Mouse (Mus musculus) layer of hippocampus, postnatal 36 days (tissue): ENCODE measurements at regions not wholly inside any gene's neighbourhood (a gene's known extent, or its start where the extent isn't known, plus 50 kb on each side); places are given as distances from the start of the nearest gene placed in this dataset.
A peak's percentile ranks its signal among the peaks of the same experiment; 100 is the strongest.

Experiments
- DNase-seq, 2 experiments: peaks; one replicate each; pipeline ENCODE4 v3.0.0; 2022

DNA sequence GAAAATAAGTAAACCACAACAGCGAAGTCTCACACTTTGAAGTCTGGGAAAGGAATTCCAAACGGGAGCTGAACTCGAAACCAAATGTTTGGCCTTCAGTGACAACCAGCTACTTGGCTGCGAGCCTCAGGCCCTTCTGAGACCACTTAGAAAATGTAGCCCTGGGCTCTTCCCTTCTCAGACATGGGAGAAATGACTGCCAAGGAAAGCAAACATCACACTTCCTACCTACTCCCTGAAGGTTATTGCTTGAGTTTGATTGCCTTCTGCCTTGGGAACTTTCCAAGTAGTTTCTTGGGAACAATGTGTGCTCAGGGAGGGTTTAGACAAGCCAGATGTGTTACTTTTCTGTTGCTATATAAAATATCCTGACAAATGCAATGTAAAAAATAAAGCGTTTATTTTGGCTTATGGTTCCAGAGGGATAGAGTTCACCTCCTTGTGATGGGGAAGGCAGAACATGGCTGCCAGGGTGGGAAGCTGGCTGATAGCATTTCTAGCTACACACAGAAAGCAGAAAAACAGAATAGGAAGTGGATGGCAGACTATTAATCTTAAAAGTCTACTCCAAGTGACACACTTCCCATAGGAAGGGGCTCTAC is 194.8 kb upstream of the Rack1 start:
- DNase-seq: no peak

DNA sequence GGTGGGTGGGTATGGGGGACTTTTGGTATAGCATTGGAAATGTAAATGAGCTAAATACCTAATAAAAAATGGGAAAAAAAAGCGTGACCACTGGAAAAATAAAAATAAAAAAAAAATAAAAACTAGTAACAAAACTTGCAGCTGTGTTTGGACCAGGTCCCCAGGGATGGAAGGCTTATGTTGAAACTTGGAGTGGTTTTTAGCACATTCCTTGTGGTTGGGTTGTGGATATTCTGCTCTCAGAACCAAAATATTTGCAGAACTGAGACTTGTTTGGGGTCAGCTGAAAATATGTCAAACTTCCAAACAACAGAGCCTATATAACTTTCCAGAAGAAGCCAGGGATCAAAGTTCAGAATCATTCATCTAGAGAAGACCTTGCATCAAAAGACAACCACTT is 199.0 kb upstream of the Rack1 start:
- DNase-seq: no peak

DNA sequence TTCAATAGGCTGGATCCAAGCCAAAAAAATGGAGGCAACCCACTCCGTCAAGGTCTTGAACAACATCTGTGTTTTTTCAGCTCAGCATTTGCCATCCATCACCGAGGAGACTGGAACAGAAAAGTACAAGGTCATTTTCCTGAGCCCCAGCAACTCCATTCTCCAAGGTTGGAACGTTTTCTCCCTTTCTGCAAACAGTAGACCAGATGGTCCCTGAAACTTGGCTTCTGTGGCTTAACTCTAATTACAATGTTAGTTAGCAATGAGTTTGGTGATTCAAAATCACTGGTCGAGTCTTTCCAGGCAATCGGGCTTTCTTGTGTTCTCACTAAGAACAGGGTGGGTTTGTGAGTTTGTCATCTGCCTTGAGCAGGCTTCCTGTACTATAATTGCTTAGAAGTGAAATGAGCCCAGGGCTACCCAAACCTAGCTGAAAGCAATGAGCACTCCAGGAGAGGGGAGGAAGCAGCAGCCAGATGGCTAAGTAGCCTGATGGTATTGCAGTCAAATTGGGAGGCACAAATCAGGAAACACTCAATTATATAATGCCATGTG is 200.5 kb upstream of the Rack1 start:
- peak; percentile 20 to 30 for DNase-seq

DNA sequence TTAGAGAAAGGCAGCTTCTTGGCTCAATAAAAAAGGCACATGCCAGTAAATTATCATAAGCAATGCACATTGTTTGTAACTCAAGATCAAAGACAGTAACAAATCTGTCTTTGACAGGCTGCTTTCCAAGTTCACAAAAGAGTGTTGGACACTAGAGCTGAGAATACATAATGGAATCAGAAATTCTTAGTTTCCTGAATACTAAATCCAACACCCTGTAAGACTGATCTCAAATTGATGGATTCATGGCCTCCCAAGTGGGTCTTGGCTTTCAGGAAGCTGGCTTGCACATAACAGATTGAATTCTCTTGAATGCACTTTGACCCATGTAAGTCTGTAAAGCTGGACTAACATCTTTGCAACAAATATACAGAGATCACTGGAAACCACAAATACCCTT is 201.1 kb upstream of the Rack1 start:
- no peak for DNase-seq

DNA sequence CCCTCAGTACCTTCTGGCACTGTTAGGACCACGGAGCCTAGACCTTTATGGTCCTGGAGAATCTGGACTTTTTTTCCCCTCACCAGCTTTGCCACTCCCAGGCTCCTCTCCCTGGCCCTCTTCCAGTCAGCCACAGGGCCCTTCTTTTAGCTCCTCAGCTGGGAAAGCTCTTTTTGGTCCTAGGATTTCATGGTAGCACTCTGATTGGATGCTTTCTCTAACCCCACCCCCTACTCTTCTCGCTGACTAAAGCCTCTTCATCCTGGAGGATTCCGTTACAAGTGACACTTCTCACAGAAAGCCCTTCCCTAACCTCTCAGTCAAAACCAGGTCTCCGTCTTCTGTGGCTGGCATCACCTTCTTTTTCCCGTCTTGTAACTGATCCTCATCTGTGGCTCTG is 205.7 kb upstream of the Rack1 start:
- no peak for DNase-seq

DNA sequence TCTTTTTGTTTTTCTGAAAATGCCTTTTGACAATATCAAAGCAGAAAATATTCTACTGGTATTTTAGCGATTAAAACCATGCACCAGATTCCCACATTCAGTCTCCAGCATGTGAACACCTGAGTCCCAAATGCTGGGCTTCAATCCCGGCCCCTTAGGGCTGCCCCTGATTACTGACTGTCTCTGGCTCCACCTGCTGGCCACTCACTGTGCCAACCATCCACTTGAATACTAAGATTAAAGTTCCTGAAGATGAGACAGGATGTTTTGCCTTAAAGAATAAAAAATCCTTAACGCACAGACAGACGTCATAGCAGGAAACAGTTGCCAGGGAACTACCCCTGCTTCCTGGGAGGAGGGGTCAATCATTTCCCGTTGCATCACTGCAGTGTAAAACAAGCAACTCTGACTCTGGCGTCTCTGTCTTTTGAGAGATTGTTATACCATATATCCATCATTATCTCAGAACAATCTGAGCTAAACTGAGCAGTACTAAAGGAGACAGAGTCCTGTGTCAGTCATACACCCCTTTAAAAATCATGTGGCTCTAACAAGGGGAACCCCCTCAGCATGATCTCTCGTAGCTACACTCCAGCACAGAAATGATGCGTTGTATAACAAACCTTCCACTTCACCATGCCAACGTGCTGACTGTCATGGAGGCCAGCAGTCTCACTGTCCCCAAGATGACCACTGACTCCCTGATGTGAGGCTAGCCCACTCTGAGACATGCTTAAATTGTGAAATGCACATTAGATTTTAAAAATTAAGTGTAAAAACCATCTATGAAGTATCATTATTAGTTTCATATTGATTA is 211.1 kb upstream of the Rack1 start:
- DNase-seq: peak; percentile 50 to 53

DNA sequence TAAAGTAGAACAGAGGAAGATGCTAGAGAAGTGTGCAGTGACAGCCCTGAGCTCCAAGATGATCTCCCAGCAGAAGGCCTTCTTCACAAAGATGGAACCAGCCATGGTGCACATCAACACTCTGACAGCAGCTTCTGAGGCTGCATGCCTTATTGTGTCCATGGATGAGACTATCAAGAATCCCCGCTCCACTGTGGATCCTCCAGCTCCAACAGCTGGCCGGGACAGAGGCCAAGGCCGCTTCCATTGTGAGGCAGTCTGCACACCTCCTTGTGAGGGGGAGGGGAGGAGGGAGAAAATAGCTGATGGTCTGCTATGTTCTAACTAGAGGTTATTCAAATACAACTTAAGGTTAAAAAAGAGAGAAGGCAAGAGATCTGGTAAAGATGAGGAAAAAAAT is 231.4 kb upstream of the Rack1 start:
- DNase-seq: no peak

DNA sequence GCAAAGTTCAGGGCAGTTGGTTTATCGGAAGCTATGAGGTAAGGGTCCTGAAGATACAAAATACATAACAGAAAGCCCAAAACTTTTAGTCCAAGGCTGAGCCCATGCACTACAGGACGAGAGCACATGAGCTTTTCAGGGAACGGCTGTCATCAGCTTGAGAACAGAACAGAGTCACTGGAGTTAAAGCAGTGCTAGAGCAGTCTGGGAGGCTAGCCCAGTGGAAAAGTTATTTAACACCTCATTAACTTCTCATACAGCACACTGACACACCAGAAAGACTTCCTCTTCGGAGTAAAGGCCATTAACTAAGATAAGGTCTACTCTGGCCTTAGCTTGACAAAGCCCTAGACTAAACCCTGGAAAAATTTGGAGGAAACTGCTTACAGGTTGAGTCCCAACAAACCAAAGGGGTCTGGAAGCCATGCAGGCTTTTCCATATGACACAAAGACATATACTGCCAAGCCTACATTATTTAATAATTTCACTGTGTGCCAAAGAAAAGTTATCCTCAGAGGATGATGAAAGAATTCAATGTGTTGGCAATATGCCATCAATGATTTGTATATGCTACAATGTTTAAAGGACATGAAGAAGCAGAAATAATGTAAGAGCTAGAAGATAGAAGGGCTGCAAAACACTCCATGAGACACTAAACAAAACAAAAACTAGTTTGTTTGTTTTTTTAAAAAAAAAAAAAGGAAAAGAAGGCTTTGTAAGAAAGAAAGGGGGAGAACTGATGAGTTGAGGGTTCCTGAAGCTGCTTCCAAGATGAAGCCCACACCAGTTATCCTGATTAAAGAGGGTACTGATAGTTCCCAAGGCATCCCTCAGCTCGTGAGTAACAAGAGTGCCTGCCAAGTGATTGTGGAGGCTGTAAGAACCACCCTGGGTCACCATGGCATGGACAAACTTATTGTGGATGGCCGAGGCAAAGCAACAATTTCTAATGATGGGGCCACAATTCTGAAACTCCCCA is 232.3 kb upstream of the Rack1 start:
- DNase-seq: no peak

DNA sequence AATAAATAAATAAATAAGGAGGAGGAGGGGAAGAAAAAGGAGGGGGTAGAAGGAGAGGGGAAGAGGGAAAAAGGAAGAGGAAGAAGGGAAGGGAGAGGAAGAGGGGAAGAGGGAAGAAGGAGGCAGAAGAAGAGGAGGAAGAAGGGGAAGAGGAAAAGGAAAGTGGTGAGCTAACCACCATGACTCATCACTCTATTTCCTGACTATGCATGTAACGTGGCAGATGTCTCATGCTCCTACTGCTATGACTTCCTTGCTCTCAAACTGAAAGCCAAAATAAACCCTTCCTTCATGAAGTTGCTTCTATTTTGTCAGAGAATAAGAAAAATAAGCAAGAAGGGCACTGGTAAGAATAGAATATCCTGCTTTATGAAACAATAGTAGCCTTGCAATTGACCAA is 242.1 kb upstream of the Rack1 start:
- DNase-seq: no peak

DNA sequence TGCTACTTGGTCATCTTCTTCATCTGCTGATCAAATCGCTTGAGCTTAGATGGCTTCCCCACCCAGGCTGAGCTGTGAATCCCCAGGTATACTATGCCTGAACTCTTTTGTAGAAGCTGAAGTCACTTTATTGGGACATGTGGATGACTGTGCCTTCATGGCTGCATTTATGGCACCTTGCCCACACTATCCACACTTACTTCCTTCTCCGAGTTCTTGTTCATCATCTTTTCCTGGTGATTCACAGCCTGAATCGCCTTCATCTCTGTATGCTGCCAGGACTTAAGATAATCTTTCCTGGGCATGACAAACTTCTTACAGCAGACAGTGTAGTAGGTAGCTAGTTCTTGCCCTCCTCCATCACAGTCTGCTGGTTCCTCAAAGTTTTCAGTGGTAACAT is 248.1 kb upstream of the Rack1 start:
- no peak for DNase-seq

DNA sequence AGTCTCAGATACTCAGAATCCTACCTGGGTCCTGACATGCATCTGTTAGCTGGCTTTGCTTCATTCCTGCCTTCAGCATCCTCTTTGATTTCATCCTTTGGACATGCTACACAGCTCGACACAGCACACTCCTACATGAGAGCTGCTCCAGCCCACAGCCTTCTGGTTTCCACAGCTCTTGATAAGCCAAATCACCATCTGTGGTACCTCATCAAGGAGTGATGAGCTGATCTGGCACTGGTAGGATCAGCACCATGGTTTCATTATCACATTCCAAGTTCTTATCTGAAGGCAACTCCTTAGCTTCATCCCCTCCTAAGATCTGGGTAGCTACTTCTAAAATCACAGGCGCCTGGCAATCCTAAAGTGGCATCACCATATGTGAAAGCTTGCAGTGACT is 248.9 kb upstream of the Rack1 start:
- DNase-seq: peak; percentile 32 to 42

DNA sequence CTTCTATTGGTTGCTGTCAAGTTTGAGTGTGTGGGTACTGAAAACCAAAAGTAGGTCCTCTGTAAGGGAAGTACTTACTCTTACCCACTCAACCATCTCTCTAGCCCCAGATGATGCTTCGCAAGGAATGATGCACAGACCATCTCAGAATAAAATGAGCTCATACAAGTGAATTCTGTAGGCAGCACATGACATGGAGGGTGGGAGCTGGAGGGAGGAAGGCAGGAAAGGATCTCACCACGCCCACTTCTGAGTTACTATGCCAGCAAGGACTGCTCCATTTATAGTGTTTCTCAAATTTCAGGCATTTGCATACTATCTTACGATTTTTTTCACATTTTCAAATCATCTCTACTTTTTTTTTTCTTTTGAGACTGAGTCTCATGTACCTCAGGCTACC is 273.8 kb upstream of the Rack1 start:
- no peak for DNase-seq

DNA sequence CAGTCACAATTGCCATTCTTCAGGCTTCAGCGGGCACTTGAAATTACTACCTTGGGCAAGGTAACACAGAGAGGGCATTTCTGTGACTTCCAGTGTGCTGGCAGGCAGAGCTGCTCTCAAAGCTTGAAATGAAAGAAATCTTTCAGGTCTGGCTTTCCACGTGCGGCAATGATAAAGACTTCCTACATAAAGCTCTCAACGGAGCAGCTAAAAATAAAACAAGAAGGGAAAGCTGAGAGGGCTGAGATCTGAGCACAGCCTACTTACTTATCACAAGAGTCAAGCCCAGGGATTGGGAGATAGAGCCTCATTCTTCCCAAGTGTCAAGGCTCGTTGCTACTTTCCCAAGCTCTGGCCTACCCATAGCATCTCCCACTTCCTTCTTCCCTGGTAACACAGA is 274.6 kb upstream of the Rack1 start:
- DNase-seq: no peak

DNA sequence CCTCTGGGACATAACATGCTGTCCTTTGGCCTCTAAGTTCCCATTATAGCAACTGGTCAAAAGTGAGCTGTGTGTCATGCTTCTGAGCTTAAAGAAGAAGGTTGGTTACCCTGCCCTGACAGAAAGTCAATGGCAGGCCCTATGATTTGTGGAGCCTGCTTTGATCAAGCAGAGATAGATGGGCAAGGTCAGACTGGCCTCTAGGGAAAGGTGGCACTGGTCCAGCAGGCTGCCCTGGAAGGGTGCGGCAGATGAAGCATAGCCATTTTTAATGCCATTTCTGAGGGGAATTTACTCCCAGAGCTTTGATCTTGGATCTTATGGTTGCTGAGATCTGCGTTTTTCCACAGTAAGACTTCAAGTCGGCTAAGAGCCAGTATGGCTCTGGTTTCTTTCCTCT is 293.2 kb upstream of the Rack1 start:
- DNase-seq: no peak

DNA sequence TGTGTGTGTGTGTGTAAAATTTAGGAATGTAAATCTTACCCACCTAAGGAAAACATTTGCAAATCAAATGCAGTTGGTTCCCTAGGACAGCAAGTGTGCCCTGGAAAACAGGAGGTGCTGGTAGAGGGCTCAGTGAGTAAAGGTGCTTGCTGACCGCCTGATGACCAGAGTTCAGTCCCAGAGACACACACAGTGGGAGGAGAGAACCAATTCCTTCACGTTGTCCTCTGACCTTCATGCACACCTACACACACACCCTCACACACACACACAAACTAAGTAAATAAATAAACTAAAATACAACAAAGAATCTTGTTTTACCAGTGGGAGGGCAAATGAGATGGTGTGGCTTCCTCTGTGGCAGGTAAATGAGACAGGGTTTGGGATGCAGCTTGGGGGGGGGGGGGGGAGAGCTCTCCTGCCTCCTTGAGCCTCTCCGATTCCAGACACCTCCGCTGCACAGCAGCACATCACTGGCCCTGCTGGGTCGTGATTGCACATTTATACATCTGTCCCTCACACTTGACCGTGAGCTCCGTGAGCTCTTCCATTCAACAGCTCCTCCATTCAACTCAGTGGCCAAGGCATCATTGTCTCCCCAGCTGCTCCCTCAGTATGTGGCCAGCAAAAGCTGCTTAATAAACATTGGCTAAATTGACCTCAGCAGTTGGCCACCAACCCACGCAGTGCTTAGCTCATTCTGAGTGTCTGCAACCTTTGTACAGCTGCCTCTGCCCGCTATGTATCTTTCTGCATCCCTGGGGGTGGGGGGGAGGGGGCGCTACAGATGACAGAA is 297.9 kb upstream of the Rack1 start:
- DNase-seq: no peak

DNA sequence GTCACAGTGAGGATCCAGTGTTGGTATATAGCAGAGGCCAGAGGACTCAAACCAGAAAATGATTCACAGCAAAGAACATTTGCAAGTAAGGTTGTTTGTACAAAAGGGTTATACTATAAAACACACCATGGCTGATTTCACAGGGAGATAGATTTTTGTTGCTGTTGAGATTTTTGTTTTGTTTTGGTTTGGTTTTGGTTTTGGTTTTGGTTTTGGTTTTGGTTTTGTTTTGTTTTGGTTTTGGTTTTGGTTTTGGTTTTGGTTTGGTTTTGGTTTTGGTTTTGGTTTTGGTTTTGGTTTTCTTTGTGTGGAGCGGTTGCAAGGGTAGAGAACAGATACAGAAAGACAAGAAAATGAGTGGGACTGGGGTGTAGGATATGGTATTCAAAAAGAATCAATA is 301.1 kb upstream of the Rack1 start:
- DNase-seq: no peak

DNA sequence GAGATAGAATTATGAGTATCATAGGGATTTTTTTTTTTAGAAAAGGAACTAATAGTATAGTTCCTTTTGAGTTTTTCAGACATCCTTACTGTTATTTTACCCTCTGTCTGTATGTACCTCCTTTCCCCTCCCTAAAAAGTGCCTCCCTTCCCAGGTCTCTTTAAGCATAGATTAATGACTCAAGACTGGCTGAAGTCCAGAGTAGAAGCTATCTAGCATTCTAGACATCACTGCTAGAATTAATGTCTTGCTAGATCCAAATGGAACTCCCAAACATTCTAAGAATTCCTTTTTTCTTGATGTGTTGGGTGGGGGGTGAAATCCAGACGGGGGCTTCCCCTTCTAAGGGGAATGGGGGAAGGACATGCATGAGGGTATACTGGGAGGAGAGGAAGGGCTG is 311.8 kb upstream of the Rack1 start:
- DNase-seq: no peak

DNA sequence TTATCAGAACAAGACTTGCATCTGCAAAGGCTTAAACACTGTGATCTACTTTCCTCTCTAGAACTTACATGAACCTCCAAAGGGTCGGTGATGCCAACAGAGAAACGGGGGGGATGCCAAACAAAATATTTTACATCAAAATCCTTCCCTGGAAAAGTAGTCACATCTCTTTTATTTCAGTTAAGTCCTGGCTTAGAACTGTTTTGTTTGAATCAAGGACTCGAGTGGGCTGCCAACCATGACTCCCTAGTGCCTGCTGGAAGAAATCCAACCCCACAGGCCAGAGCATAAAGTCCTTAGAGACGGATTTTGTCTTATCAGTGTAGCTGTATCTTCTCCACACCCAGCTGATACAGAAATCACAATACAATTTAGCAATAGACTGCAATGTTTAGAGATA is 336.1 kb upstream of the Rack1 start:
- DNase-seq: no peak

DNA sequence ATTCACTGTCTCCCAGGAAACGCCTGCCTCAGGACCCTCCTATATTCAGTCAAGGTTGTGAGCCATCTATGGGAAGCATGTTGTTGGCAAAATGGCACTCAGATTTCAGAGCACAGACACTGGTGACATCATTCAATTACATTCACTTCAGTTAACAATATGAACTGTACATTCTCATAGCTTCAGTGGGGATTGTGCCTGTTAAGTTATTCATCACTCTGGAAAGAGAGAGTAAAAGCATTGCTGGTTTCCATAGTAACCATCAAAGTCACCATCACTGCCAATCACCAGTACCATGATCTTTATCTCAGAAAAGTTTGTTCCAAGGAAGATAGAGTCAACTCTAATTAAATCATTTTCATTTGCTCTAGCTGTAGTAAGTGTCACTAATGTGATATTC is 350.2 kb upstream of the Rack1 start:
- DNase-seq: no peak

DNA sequence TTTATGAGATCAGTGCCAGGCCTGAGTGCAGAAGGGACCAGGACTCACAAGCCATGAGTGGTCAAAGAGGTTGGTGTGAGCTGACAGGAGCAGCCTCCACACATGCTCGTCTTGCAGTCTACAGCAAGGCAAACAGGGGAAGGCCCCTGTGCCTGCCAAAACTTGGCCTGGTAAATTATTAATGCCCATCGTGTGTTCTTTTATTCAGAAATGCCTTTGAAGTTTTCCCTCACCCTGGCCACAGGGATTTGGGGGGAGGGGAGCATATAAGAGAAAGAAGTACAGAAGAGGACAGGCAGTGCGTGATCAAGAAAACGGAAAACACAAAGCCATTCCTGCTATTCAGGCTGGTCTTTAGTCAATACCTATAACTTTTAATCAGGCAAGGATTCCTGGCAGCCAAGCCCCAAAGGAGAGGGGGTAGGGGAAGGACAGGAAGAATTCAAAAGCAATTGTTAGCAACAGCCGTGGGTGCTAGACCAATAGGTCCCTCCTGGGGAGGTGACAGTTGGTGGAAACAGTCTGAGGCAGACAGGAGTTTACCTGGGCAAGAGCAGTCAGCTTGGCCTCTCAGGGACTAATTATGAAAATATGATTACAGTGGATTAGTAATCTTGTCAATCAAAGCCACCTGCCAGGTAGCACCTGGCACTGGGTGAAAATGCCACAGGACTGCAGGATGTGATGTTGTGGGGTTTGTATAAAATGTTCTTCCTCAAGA is 357.4 kb upstream of the Rack1 start:
- DNase-seq: no peak

DNA sequence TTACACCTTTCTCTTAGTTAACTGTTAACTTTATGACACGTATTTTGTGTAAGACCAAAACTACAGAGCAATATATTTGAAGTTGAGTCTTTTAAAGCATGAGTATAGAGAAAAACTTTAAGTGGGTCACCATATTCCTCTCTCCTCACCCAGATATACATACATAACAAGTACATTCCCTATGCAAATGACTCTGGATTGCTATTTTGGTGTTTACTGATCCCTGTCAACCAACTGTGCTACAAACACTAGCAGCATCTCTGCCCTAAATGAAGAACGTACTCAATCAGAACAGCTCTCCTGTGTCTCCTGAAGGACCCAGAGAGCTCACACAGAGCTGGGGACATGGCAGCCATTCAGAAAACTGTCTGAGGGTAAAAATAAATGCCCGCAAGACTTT is 363.4 kb upstream of the Rack1 start:
- DNase-seq: no peak

DNA sequence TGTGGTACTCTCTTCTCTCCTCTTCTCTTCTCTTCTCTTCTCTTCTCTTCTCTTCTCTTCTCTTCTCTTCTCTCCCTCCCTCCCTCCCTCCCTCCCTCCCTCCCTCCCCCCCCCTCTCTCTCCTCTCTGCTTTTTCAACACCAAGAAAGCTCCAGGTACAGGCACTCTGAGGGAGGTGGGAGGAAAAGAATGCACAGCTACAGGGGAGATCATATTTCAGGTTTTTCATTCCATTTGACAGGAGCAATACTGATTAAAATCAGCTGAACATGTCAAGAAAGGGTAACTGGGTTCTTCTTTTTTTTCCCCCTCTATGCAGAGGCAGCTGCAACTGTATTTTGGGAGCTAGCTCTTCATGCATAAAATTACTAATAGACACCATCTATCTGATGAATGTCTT is 368.8 kb upstream of the Rack1 start:
- DNase-seq: no peak
